Mouse (Mus musculus) midbrain, embryonic 11.5 days (tissue): ENCODE results near the gene Zdhhc11. TPM values are rescaled to one million over a fixed set of nuclear protein-coding genes. Genes with fewer than 3 reads are reported as not detected.

ENCODE experiments used
- ATAC-seq: fragments of 200-750 bp; cut with Nextera tagmentation; 2 replicates; pipeline ENCODE4 v1.8.0; 2017; ENCODE audit warnings: moderate TSS enrichment, moderate library complexity; ENCODE audit not compliant: low FRiP score
- DNase-seq: peaks from one replicate; pipeline ENCODE4 v3.0.0; 2015; ENCODE audit warnings: low spot score; ENCODE audit errors: missing footprints
- H3K27ac ChIP-seq: fragments of 300-500 bp; sonication (generic); 2 replicates; pipeline ENCODE4 v1.5.1; 2014; ENCODE audit warnings: low read depth, low read length
- H3K27me3 ChIP-seq: fragments of 300-500 bp; sonication (generic); 2 replicates; pipeline ENCODE4 v1.6.1; 2014; ENCODE audit warnings: mild to moderate bottlenecking, low read length, moderate library complexity, mixed read lengths; ENCODE audit not compliant: control insufficient read depth, insufficient read depth
- H3K36me3 ChIP-seq: fragments of 300-500 bp; sonication (generic); 2 replicates; pipeline ENCODE4 v1.6.1; 2014; ENCODE audit warnings: mild to moderate bottlenecking, low read length, moderate library complexity, mixed read lengths; ENCODE audit not compliant: control insufficient read depth, insufficient read depth
- H3K4me1 ChIP-seq: fragments of 300-500 bp; sonication (generic); 2 replicates; pipeline ENCODE4 v1.6.1; 2014; ENCODE audit warnings: low read length; ENCODE audit not compliant: control insufficient read depth, insufficient read depth
- H3K4me2 ChIP-seq: fragments of 300-500 bp; sonication (generic); 2 replicates; pipeline ENCODE4 v1.6.1; 2014; ENCODE audit warnings: mild to moderate bottlenecking, moderate library complexity
- H3K4me3 ChIP-seq: fragments of 300-500 bp; sonication (generic); 2 replicates; pipeline ENCODE4 v1.5.1; 2014; ENCODE audit warnings: low read depth, low read length
- H3K9ac ChIP-seq: fragments of 300-500 bp; sonication (generic); 2 replicates; pipeline ENCODE4 v1.6.1; 2014; ENCODE audit warnings: low read length
- H3K9me3 ChIP-seq: fragments of 300-500 bp; sonication (generic); 2 replicates; pipeline ENCODE4 v1.6.1; 2016; ENCODE audit warnings: low read length; ENCODE audit not compliant: control insufficient read depth
- WGBS: fragments of 180-500 bp; shearing (Covaris S2); extraction: QIAGEN DNeasy Blood & Tissue Kit; methylation state at CpG from one replicate; pipeline ENCODE4 v1.1.7; 2014; 5-methylcytosine and 5-hydroxymethylcytosine counted together
- microRNA-seq: library from miRNA; unstranded; fragments of <30 nt; microRNA quantifications from one replicate; pipeline ENCODE4, GENCODE M21; 2017
- polyA plus RNA-seq: library from polyadenylated mRNA; unstranded; fragments of >200 nt; fragmentation: Nextera tagmentation; extraction: Ambion mirVana; gene quantifications from 2 replicates; pipeline ENCODE4 v1.2.1, GENCODE M21; 2014

Gene Zdhhc11
- polyA plus RNA-seq, 1 experiment from 2014 or later = not detected

DNA sequence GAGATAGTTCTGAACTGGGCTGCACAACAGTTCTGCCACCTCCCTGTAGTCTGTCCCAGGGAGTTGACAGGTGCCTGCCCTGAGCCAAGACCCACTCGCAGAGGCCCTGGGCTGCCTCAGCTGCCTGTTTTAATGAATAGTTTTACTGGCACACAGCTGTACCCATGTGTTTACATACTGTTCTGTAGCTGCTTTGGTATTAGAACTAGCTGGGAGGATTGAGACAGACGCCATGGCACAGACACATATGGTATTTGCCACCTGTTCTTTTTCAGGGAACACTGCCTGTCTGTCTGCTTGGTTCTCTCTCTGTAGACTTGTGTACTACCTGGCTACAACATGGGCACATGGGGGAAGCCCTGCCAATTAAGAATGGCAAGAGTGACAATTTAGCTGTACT, 71.1 kb downstream of the Zdhhc11 start:
- H3K4me3 ChIP-seq = no peak overlapping the region
- no peak overlapping the region for H3K27ac ChIP-seq
- H3K9ac ChIP-seq = no peak overlapping the region
- ATAC-seq (no peak), DNase-seq (no peak)
- no peaks in the 10 kb centered on the region for H3K4me1 ChIP-seq
- no peaks in the 10 kb centered on the region for H3K27me3 ChIP-seq
- 0 out of 2 replicates have a peak, but pooled peaks cover 2% of the 10 kb centered on the region for H3K36me3 ChIP-seq
- WGBS = 90% methylated on average over 2 of the region's 2 CpGs
- H3K4me2 ChIP-seq = no peak overlapping the region
- H3K9me3 ChIP-seq = no peaks in the 10 kb centered on the region

DNA sequence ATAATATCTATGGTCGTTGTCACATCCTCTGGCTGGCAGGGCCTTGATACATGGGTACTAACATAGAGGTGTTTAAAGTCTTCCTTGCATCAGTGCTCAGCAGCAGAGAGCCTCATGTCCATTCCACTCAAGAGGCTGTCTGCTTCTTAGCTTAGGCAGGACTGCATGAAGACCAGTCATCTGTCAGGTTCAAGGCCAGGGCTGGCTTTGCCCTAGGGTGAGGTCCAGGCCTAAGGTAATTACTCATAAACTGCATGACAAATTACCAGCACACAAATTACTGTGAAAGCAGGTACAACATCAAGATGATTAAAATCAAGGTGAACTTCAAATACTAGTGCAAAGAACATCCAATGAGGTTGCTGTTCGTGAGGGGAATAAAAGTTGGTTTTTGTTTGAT, 72.1 kb downstream of the Zdhhc11 start:
- Histone ChIP-seq H3K4me1 (no peaks in the 10 kb centered on the region), H3K27ac (no peak overlapping the region), H3K4me2 (no peak overlapping the region), H3K9ac (no peak overlapping the region), H3K4me3 (no peak overlapping the region), H3K36me3 (0 out of 2 replicates have a peak, but pooled peaks cover 5% of the 10 kb centered on the region), H3K9me3 (no peaks in the 10 kb centered on the region), H3K27me3 (no peaks in the 10 kb centered on the region)
- DNase-seq (no peak), ATAC-seq (no peak)
- WGBS = 83% methylated on average over 2 of the region's 2 CpGs

DNA sequence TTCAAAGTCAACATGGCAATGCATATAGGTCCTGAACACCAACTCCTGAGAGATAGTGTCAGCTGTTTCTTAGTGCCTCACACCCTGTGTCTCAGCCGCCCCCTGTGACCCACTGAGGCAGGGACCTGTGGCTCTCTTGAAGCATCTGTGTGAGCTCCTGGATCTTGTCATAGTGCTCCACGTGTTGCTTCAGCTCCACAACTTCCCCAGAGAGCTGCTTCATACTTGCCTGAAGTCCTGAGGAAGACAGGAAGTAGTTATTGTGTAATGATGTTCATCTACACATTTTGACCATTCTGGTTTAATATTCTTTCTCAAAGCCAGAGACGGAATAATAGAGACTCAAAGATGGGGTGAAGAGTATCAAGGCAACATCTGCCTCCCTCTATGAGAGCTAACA, 76.3 kb downstream of the Zdhhc11 start:
- ATAC-seq (no peak), DNase-seq (no peak)
- Histone ChIP-seq H3K27me3 (no peaks in the 10 kb centered on the region), H3K27ac (no peak overlapping the region), H3K4me3 (no peak overlapping the region), H3K36me3 (0 out of 2 replicates have a peak, but pooled peaks cover 5% of the 10 kb centered on the region), H3K4me1 (no peaks in the 10 kb centered on the region), H3K9me3 (no peaks in the 10 kb centered on the region), H3K4me2 (no peak overlapping the region), H3K9ac (no peak overlapping the region)
- 90% methylated on average over 3 of the region's 3 CpGs for WGBS

Small RNAs within 50 kb of the gene (microRNA-seq; reads per million reads assigned to microRNA genes)
- gene Gm25197 = not detected

Other genes starting within 250 kb of the Zdhhc11 start
- 34.3 and 38.2 TPM in 2 replicates for gene Slc12a7, start 230.8 kb upstream of the Zdhhc11 start, polyA plus RNA-seq
- 8.4 and 9.8 TPM in 2 replicates for gene Nkd2, start 116.2 kb upstream of the Zdhhc11 start, polyA plus RNA-seq
- 53.4 and 57.1 TPM in 2 replicates for gene Trip13, start 26.1 kb upstream of the Zdhhc11 start, polyA plus RNA-seq
- gene Brd9, start 26.0 kb upstream of the Zdhhc11 start, polyA plus RNA-seq = 76.7 and 84.8 TPM in 2 replicates
- 3.4 and 3.8 TPM in 2 replicates for gene Tppp, start 45.6 kb downstream of the Zdhhc11 start, polyA plus RNA-seq
- gene Cep72, start 98.4 kb downstream of the Zdhhc11 start, polyA plus RNA-seq = 22.4 and 23.5 TPM in 2 replicates
- 0.03 TPM in 1 of 2 replicates, not detected in the other for gene Slc9a3, start 157.6 kb downstream of the Zdhhc11 start, polyA plus RNA-seq
- 69.4 and 71.2 TPM in 2 replicates for gene Exoc3, start 244.9 kb downstream of the Zdhhc11 start, polyA plus RNA-seq